ENCODE assay signal across 15 mouse cellular contexts in the genomic region with DNA sequence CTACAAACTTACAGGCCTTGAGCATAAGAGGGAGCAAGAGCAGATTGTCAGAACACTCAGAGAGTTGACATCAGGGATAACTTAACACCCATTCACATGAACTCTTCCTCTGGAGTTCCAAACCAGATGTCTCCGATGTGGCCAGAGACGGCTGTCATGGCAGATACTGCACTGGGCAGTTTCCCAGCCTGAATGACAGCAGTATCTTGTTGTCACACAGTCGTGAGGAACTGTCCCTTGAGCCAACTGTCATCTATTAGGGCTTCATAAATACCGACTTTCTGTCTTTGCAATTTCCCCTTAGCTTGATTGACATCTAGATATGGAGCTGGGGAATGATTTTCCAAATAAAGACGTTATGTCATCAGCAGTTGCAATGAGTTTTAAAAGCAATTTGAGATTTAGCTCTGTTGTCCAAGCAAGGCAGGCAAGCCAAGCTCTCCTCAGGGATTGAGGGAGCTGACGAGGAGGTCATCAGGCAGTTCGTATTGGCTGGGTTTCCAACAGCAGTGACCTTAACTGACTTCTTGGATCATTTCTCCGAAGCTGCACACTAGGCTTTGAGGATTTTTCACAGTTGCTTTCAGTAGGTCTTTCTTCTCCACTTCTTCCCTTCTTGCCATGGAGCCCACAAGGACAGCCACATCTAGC. TPM values are rescaled to one million over a fixed set of nuclear protein-coding genes. Genes with fewer than 3 reads are reported as not detected.
DNase-seq lines count a peak whose midpoint lies in the region; ATAC-seq lines count a peak whose summit lies in the region.
"Had no signal": no experiment of that assay in that cellular context is flagged by ENCODE, and none has a peak within 500 bp of the region (broad histone marks: within the 10 kb centered on the region; RNA-seq: fewer than 3 reads in every experiment).

No protein-coding gene starts in this region.

- WGBS in heart, embryonic 11.5 days (ENCODE audit: insufficient replicate concordance) = 64% methylated on average over 8 of the region's 8 CpGs
- 86% methylated on average over 8 of the region's 8 CpGs for WGBS in midbrain, embryonic 15.5 days

- DNase-seq in heart, adult 11 months = peak; percentile 96
- DNase-seq in gastrocnemius, adult 18-20 months (ENCODE audit: low spot score) = peak; percentile 68
- peak; percentile 74 to 76 for DNase-seq in heart, postnatal 10 days
- peak; percentile 45 for DNase-seq in lung, postnatal 14 days
- DNase-seq in cerebellum, postnatal 4 days (ENCODE audit: low spot score in 2 of 2) = no peak
- DNase-seq in layer of hippocampus, postnatal 25 days (ENCODE audit: extremely low spot score in 1 of 2, low spot score in 1 of 2) = no peak
- DNase-seq: cerebellum, adult 2 months; kidney, adult 8-10 months; liver, postnatal 0 days; spleen, adult 18-20 months; thymus, postnatal 25 days had no signal

- H3K9me3 ChIP-seq in heart, embryonic 11.5 days (replicated peaks; ENCODE audit: control insufficient read depth, low read length) = no peaks in the 10 kb centered on the region
- H3K9me3 ChIP-seq in midbrain, embryonic 15.5 days = no peaks in the 10 kb centered on the region
- H3K9me3 ChIP-seq: midbrain, embryonic 10.5 days had no signal

- no peak overlapping the region for H3K4me3 ChIP-seq in heart, embryonic 11.5 days (ENCODE audit: low read depth, low read length)
- no peak overlapping the region for H3K4me3 ChIP-seq in midbrain, embryonic 15.5 days
- H3K4me3 ChIP-seq: midbrain, embryonic 10.5 days had no signal

- ATAC-seq in heart, embryonic 11.5 days (replicated peaks; ENCODE audit: insufficient number of reproducible peaks, low FRiP score, low TSS enrichment) = no peak
- no peak for ATAC-seq in midbrain, embryonic 15.5 days (replicated peaks)
- ATAC-seq: liver, postnatal 0 days had no signal

- H3K9ac ChIP-seq in heart, embryonic 11.5 days (ENCODE audit: low read depth, low read length) = no peak overlapping the region
- H3K9ac ChIP-seq in midbrain, embryonic 15.5 days = no peak overlapping the region
- H3K9ac ChIP-seq: liver, postnatal 0 days had no signal

- H3K4me2 ChIP-seq in heart, embryonic 11.5 days = no peak overlapping the region
- H3K4me2 ChIP-seq in midbrain, embryonic 15.5 days = no peak overlapping the region

- no peaks in the 10 kb centered on the region for H3K4me1 ChIP-seq in heart, embryonic 11.5 days (ENCODE audit: control insufficient read depth, insufficient read depth, low read length)
- no peaks in the 10 kb centered on the region for H3K4me1 ChIP-seq in midbrain, embryonic 15.5 days

- intact Hi-C loops in heart, postnatal 10 days (cut with DNase I) = no loop called here

- H3K36me3 ChIP-seq in heart, embryonic 11.5 days (ENCODE audit: control insufficient read depth, insufficient read depth, low read length) = no peaks in the 10 kb centered on the region
- H3K36me3 ChIP-seq in midbrain, embryonic 15.5 days (replicated peaks) = no peaks in the 10 kb centered on the region
- H3K36me3 ChIP-seq: midbrain, embryonic 10.5 days had no signal

- H3K27me3 ChIP-seq in heart, embryonic 11.5 days (ENCODE audit: control insufficient read depth, insufficient read depth, low read length) = no peaks in the 10 kb centered on the region
- H3K27me3 ChIP-seq in midbrain, embryonic 15.5 days (replicated peaks) = no peaks in the 10 kb centered on the region

- H3K27ac ChIP-seq in heart, embryonic 11.5 days (ENCODE audit: low read depth, low read length) = no peak overlapping the region
- no peak overlapping the region for H3K27ac ChIP-seq in midbrain, embryonic 15.5 days
- H3K27ac ChIP-seq: midbrain, embryonic 10.5 days; stomach, postnatal 0 days had no signal

RNA-seq across cellular contexts. Expression of a gene that starts 30.2 kb away (rescaled TPM):
- 243 and 280 TPM in 2 replicates for polyA plus RNA-seq in heart, embryonic 11.5 days (2014; fragmentation: Nextera tagmentation; extraction: Ambion mirVana)
- 100 to 1,000 TPM; 140 to 164 TPM for total RNA-seq in gastrocnemius, adult 18-20 months (2021)
- total RNA-seq in heart, postnatal 10 days (2021) = 100 to 1,000 TPM; 141 to 147 TPM
- total RNA-seq in layer of hippocampus, postnatal 25 days (2021) = 100 to 1,000 TPM; 171 to 205 TPM
- polyA plus RNA-seq in midbrain, embryonic 15.5 days (2015; fragmentation: Nextera tagmentation; extraction: Ambion mirVana) = 261 and 267 TPM in 2 replicates

Comparison
In these comparisons a context has a peak if more than half of its experiments do, and no peak if none do; other contexts are left out.
1. DNase-seq: peak in heart, adult 11 months (single experiment), gastrocnemius, adult 18-20 months (single experiment), heart, postnatal 10 days (2 of 2) and lung, postnatal 14 days (single experiment); none in cerebellum, postnatal 4 days (0 of 2) and layer of hippocampus, postnatal 25 days (0 of 2).